Comparison of ENCODE assay signal across 8 mouse cellular contexts in genomic region chr1:126931754-126932153, GRCm38 (mm10).
DNase-seq lines count a peak whose midpoint lies in the region; ATAC-seq and TF ChIP-seq lines count a peak whose summit lies in the region.

No protein-coding gene starts in this region.

- TF ChIP-seq CTCF in bone marrow, adult 2 months (IDR thresholded peaks at IDR 0.05; ENCODE audit: control insufficient read depth, insufficient read depth, low read length): peak; percentile 85
- peak; percentile 93 for TF ChIP-seq CTCF in embryonic fibroblast, embryonic 13.5 days (IDR thresholded peaks at IDR 0.05; ENCODE audit: borderline replicate concordance, insufficient read depth, low read length)
- TF ChIP-seq CTCF in liver, adult 2 months (IDR thresholded peaks at IDR 0.05; ENCODE audit: low read depth, low read length): peak; percentile 92
- TF ChIP-seq CTCF in testis, adult 2 months (IDR thresholded peaks at IDR 0.05; ENCODE audit: control insufficient read depth, insufficient read depth, insufficient replicate concordance, low read depth, low read length): peak; percentile 83; the same call in 1 of the 2 replicates

- H3K4me2 ChIP-seq in heart, embryonic 11.5 days: no peak overlapping the region
- no peak overlapping the region for H3K4me2 ChIP-seq in neural tube, embryonic 13.5 days

- H3K4me3 ChIP-seq in bone marrow, adult 2 months (replicated peaks; ENCODE audit: control insufficient read depth, low read depth, low read length): no peak overlapping the region
- no peak overlapping the region for H3K4me3 ChIP-seq in embryonic fibroblast, embryonic 13.5 days (ENCODE audit: insufficient read depth, low read length)
- H3K4me3 ChIP-seq in heart, embryonic 11.5 days (ENCODE audit: low read depth, low read length): no peak overlapping the region
- no peak overlapping the region for H3K4me3 ChIP-seq in liver, adult 2 months (ENCODE audit: insufficient read depth, low read depth, low read length)
- H3K4me3 ChIP-seq in neural tube, embryonic 13.5 days: no peak overlapping the region
- H3K4me3 ChIP-seq in testis, adult 2 months (ENCODE audit: control insufficient read depth, low read depth, low read length): no peak overlapping the region

- no peak overlapping the region for H3K9ac ChIP-seq in heart, embryonic 11.5 days (ENCODE audit: low read depth, low read length)
- no peak overlapping the region for H3K9ac ChIP-seq in liver, adult 2 months (ENCODE audit: low read depth, low read length)
- H3K9ac ChIP-seq in neural tube, embryonic 13.5 days: no peak overlapping the region

- no peaks in the 10 kb centered on the region for H3K9me3 ChIP-seq in heart, embryonic 11.5 days (replicated peaks; ENCODE audit: control insufficient read depth, low read length)
- no peaks in the 10 kb centered on the region for H3K9me3 ChIP-seq in neural tube, embryonic 13.5 days

- 0 out of 2 replicates have a peak, but pooled peaks have one; percentile 20 for ATAC-seq in heart, embryonic 11.5 days (replicated peaks; ENCODE audit: insufficient number of reproducible peaks, low FRiP score, low TSS enrichment)
- ATAC-seq in neural tube, embryonic 13.5 days (ENCODE audit: low read depth): peak; percentile 42

- peak; percentile 58 to 62 for DNase-seq in B cell, adult 2 months
- peak; percentile 89 for DNase-seq in kidney, postnatal 10 days
- peak; percentile 38 for DNase-seq in liver, adult 2 months (ENCODE audit: extremely low read depth, low read depth, low spot score)

- no peak overlapping the region for H3K27ac ChIP-seq in bone marrow, adult 2 months (ENCODE audit: control insufficient read depth, insufficient read depth, low read depth, low read length, poor library complexity)
- no peak overlapping the region for H3K27ac ChIP-seq in embryonic fibroblast, embryonic 13.5 days (ENCODE audit: insufficient read depth, low read length)
- H3K27ac ChIP-seq in heart, embryonic 11.5 days (ENCODE audit: low read depth, low read length): no peak overlapping the region
- H3K27ac ChIP-seq in liver, adult 2 months (replicated peaks; ENCODE audit: insufficient read depth, low read depth, low read length): no peak overlapping the region
- H3K27ac ChIP-seq in neural tube, embryonic 13.5 days (replicated peaks): no peak overlapping the region; the same call in 1 of the 2 replicates
- H3K27ac ChIP-seq in testis, adult 2 months (ENCODE audit: control insufficient read depth, insufficient read depth, low read depth, low read length): no peak overlapping the region

- no peak for TF ChIP-seq POLR2A in bone marrow, adult 2 months (IDR thresholded peaks at IDR 0.05; ENCODE audit: borderline replicate concordance, control insufficient read depth, low read depth, low read length)
- no peak for TF ChIP-seq POLR2A in embryonic fibroblast, embryonic 13.5 days (IDR thresholded peaks at IDR 0.05; ENCODE audit: low read depth, low read length)
- TF ChIP-seq POLR2A in liver, adult 2 months (IDR thresholded peaks at IDR 0.05; ENCODE audit: extremely low read depth, insufficient read depth, low read length): no peak
- no peak for TF ChIP-seq POLR2A in testis, adult 2 months (IDR thresholded peaks at IDR 0.05; ENCODE audit: control insufficient read depth, low read depth, low read length)

- no peaks in the 10 kb centered on the region for H3K27me3 ChIP-seq in heart, embryonic 11.5 days (ENCODE audit: control insufficient read depth, insufficient read depth, low read length)
- no peaks in the 10 kb centered on the region; the same call in 1 of the 2 replicates for H3K27me3 ChIP-seq in liver, adult 2 months (ENCODE audit: control insufficient read depth, insufficient read depth, low read length)
- H3K27me3 ChIP-seq in neural tube, embryonic 13.5 days: no peaks in the 10 kb centered on the region
- no peaks in the 10 kb centered on the region for H3K27me3 ChIP-seq in testis, adult 2 months (ENCODE audit: control insufficient read depth, insufficient read depth, low read length)

- H3K36me3 ChIP-seq in heart, embryonic 11.5 days (ENCODE audit: control insufficient read depth, insufficient read depth, low read length): no peaks in the 10 kb centered on the region
- H3K36me3 ChIP-seq in liver, adult 2 months (ENCODE audit: control insufficient read depth, insufficient read depth, low read length): no peaks in the 10 kb centered on the region
- no peaks in the 10 kb centered on the region for H3K36me3 ChIP-seq in neural tube, embryonic 13.5 days
- H3K36me3 ChIP-seq in testis, adult 2 months (ENCODE audit: control insufficient read depth, insufficient read depth, low read length): no peaks in the 10 kb centered on the region

- WGBS in bone marrow, adult 2 months: 3% methylated on average over 6 of the region's 6 CpGs
- WGBS in heart, embryonic 11.5 days (ENCODE audit: insufficient replicate concordance): 5% methylated on average over 6 of the region's 6 CpGs
- WGBS in liver, adult 2 months: 3% methylated on average over 6 of the region's 6 CpGs
- WGBS in neural tube, embryonic 13.5 days: 1% methylated on average over 6 of the region's 6 CpGs

- H3K79me2 ChIP-seq in liver, adult 2 months (ENCODE audit: control insufficient read depth, insufficient read depth, low read length): no peaks in the 10 kb centered on the region

- H3K4me1 ChIP-seq in bone marrow, adult 2 months (ENCODE audit: control insufficient read depth, insufficient read depth, low read length): no peaks in the 10 kb centered on the region
- H3K4me1 ChIP-seq in embryonic fibroblast, embryonic 13.5 days (ENCODE audit: control insufficient read depth, insufficient read depth, low read length): no peaks in the 10 kb centered on the region
- no peaks in the 10 kb centered on the region for H3K4me1 ChIP-seq in heart, embryonic 11.5 days (ENCODE audit: control insufficient read depth, insufficient read depth, low read length)
- no peaks in the 10 kb centered on the region for H3K4me1 ChIP-seq in liver, adult 2 months (ENCODE audit: control insufficient read depth, insufficient read depth, low read length)
- H3K4me1 ChIP-seq in neural tube, embryonic 13.5 days (replicated peaks): peaks cover 49% of the 10 kb centered on the region
- H3K4me1 ChIP-seq in testis, adult 2 months (ENCODE audit: control insufficient read depth, insufficient read depth, low read length): no peaks in the 10 kb centered on the region

Comparison
In these comparisons a context has a peak if more than half of its experiments do, and no peak if none do; other contexts are left out.
1. DNase-seq: peak in every context shown above with its lines; median percentile 89 in kidney, postnatal 10 days; 60 in B cell, adult 2 months; 38 in liver, adult 2 months.